Mouse (Mus musculus): ENCODE measurements around the gene Trp63.

The Trp63 gene

DNA sequence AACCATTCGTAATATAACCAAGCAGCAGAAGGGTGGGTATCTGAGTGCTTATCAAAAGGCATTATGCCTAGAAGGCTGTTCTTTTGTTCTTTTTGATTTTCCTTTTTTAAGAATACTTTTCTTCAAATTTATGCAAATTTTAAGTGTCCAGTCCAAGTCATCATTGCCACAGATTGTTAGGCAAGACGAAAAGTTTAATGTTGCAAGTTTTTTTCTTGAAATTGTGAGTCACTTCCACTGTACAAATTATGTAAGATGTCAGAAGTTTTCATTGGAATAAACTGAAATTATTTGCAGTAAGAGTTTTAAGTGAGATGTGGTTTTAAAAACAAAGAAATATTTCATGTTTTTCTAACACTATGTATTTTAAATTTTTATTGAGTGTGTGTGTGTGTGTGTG is 100.7 kb downstream of the Trp63 start:
- no peak for DNase-seq

DNA sequence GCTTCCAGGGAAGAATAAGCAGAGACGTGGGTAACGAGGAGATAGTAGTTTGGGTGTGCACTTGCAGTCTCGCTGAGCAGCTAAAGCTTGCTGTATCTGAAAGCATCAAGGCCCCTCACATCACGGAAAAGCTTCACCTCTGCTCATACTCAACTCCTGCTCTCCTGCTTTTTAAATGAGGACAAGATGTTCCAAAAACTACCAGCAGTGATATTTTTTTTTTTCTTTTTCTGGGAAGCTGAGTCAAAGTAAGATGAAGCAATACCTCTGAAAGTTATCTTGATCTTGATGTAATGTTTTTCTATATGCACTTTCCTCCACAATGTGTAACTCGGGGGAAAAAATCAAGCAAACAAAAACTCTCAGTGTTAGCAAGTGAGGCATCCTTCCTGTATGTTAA is 102.9 kb downstream of the Trp63 start:
- no peak for DNase-seq

DNA sequence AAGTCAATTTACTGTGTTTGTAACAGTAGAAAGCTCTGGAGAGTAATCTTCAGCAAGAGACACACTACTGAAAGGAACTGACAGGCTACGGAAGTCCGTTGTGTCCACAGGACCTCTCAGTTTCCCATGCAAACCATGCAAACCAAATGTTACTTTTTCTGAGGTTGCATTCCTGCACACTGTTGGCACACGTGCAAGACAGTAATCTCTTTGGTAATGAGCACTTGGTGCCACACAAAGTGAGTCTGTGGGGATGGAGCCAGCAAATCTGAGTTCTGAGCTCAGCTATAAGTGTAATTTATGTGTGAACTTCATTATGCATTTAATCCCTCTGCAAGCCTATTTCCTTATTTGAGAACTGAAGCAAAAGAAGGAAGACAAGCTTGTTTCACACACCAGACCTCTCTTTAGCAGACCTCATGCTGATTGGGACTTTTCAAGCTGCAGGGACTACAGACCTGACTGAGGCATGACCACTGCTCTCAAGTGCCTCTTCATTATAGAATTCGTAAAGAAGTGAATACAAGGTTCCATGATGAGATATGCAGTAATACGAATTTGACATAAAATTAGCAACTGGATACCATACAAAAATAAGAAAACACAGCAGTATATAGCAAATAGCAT is 109.2 kb downstream of the Trp63 start:
- DNase-seq: no peak

DNA sequence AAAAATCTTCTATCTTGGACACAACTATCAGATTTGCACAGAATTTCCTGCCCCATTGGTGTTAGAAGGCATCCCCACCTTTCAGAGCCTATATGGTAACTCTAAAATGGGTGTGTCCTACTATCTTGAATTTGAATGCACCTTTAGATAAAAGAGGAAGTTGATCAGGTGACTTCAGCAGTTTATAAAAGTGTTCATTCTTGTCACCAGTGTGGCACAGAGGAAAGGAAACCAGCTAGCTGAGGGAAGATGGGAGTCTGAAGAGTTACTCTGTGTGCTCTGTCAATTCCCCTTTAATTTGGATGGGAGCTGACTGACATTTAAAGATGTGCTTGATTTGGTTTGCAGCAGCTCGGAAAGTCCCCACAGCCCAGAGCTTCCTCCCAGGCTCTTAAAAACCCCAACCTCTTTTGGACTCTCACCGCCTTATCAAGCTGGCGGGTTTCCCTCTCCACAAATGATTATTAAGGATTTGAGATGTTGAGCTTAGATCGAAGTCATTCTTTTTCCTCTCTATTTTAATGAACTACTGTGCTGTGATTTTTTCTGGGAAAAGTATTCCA is 114.2 kb downstream of the Trp63 start:
- DNase-seq: no peak

DNA sequence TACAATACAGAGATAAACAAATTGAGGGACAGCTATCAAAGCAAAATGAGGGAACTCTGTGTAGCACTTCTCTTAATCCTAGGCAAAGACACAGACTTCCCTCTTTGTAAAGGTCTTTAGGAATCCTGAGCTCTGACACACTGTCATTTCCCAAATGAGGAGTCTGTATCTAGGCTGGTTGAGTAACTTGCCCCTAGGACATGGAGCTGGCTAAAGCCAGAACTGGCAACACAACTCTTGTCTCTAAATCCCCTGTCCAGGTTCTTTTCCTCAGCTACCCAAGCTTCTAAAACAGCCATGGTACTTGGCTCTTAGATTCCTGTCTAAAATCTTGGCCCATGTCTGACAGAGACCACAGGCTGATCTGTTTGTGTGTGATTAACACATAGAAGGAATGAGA is 116.1 kb downstream of the Trp63 start:
- no peak for DNase-seq

DNA sequence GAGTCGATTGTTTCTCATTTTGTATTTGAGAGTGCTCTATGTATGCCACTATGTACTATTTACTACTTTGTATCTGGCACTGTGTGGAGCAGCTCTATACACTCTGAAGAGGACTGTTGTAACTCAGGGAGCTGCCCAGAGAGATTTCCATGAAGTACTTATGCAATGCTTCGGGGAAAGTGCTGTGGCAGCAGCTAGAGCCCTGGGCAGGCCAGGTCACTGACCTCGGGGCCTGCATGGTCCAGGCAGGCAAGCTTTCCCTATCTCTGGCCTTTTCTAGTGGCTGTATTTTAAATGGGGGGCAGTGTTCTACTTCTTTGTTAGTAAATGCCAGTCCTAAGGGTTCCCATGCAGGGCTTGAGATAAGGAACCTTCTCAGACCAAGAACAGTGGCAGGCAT is 121.4 kb downstream of the Trp63 start:
- DNase-seq: no peak

DNA sequence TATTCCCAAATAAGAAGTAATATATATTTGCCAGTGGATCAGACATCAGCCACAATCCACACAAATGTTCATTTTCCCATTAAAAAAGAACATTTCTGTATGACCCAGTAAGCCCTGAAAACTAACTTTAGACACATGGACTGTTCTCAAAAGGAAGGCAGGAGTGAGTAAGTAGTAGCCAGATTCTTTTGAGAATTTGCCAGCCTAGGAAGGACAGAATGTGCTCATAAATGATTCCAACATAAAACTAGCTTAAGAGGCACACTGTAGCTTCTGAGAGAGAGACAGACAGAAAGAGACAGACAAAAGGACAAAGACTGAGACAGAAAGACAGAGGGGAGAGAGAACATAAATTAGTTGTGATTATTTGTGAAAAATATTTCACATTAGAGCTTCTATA is 123.6 kb downstream of the Trp63 start:
- no peak for DNase-seq

DNA sequence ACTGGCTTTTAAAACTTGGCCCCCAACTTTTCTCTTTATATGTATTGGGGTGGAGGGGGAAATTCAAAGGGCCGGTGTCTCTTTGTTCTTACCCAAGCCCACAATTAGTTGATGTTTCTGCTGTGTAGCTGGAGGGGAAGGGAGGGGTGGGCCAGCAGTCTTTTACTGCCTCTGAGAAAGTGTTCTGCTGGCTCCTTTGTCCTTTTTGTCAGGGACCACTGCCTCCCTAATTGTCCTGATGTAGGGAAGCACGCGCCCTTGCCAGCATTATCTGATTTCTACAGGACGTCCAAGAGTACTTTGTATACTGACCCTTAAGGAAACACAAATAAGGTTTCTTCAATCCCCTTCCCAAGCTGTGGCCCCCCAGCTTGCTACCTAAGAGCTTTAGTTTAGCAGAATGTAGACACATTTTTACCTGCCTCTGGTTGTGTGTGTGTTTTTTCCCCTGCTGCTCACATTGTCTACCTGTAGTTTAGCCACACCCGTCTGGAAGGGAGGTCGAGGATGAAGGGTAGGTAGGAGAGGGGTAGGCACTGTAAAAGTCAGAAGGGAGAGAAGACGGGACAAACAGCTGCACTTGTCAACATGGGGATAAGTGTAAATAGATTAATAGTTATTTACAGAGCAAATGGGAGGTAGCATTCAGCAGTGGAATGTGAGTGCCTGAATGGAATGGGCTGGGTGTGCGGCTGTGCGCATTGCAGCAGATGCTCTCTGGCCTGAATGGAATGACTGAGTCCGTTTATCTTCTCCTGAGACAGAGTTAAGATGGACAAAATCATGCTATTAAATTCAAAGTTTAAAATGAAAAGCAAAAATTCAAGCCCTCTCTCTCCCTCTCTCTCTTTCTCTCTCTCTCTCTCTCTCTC is 134.4 kb downstream of the Trp63 start:
- DNase-seq: peak; percentile 15

DNA sequence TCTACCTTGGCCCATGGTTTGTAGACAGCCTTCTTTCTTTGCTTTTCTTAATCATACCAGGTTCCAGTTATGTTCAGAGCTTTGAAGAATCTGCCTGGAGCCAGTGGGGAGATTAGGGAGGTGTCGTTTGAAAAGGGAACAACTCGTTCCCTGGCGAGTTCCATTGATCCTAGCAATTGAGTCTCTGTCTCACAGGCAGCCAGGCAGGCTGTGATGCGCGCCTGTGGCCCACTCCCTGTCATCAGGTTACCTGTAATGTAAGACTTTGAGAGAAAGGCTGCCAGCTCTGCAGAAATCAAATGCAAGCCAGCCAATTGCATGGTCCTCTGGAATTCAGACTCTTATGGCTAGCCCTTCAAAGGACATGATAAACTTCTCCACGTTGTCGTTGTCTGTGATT is 142.5 kb downstream of the Trp63 start:
- DNase-seq: no peak

DNA sequence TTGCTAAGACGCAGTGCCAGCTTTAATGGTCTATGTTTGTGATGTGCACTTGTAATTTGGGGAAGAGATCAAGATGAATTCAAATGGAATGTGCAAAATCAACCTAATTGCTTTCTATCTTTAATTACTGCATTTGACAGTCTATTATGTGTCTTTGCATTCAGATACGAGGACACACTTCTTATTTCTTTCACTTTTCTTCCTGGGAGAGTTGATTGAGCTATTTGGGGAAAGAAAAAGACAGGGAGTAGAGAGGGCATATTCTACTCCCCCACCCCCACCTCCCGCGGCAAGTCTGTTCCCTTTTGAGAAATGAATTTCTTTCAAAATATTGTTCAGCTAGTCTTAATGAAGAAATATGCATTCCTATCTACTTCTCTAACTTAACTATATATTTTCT is 149.0 kb downstream of the Trp63 start:
- DNase-seq: no peak

DNA sequence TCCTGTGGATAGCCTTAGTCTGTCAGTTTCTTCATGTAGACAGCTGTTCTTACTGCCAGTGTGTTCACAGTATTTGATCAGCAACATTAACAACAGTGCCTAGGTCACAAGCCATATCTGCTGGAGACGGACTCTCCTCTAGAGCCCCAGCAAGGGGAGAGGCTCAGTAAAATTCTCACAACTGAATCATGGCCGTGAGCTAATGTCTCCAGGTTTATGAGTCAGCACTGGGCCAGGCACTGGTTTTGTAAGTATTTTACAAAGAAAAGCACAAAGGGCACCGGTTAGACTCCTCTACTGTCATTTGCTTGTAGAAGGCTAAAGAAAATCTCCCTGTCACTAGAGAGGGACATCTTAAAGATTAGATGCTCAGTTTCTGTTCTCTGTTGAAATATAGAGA is 151.7 kb downstream of the Trp63 start:
- DNase-seq: no peak

DNA sequence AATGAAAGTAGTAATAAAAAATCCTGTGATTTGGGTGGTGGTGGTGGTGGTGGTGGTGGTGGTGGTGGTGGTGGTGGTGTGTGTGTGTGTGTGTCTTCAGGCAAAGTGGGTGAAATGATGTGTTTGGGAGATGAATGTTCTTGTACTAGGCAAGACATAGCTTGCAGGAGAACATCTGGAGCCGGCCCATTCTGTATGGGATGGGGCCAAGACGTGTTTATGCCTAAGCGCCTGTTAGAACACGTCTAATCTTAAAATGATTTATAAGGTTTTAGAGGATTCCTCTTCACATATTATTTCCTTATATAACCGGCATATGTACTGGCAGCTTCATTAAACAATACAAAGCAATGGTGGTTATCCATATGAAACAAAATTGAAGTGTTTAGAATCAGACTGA is 152.2 kb downstream of the Trp63 start:
- no peak for DNase-seq

DNA sequence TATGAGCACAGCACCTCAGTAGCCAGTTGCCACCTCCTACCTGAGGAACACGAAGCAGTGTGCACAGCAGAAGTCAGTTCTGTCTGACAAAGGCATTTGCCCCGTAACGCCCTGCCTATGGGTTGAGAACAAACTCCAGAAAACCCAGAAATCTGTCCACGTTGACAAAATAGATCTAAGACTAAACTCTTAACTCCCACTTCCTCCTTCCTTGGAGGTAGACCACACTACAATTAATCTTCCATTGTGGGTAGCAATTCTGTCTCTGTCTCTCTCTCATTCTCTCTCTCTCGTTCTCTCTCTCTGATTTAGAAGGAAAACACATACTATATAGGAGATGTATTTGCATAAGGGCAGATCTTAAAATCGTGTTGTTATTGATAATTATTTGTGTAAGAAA is 159.4 kb downstream of the Trp63 start:
- DNase-seq: no peak

DNA sequence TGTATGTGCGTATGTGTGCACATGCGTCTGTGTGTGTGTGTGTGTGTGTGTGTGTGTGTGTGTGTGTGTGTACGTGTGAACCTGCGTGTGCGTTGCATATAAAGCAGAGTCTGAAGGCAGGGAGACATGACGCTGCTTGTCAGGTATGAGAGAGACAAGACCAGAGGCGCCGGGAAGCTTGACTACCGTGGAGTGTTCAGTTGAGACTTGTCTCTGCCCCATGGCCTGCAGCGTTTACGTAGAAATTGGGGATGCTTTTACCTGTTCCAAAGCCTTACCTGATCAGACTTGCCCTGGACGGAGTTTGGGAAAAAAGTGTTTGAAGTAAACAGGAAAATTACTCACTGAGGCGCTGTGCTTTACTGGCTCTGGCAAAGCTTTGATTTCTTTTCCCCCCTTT is 160.1 kb downstream of the Trp63 start:
- no peak for DNase-seq

DNA sequence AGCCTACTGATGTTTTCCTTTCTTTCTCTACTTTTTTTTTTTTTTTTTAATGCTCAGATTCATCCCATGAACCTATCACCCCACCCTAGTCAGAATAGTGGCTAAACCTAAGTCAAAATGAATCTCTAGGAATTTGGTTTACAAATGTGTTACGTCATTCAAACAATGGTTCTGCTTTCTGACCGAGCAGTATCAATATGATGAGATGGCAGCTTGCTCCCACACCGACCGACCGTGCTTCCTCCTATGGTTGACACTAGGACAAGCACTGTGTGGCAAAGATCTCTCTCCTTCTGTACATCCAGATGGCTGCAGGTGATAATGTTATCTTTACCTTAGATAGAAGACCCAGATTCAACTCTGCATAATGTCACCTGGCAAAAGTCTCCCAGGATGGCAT is 163.0 kb downstream of the Trp63 start:
- no peak for DNase-seq

DNA sequence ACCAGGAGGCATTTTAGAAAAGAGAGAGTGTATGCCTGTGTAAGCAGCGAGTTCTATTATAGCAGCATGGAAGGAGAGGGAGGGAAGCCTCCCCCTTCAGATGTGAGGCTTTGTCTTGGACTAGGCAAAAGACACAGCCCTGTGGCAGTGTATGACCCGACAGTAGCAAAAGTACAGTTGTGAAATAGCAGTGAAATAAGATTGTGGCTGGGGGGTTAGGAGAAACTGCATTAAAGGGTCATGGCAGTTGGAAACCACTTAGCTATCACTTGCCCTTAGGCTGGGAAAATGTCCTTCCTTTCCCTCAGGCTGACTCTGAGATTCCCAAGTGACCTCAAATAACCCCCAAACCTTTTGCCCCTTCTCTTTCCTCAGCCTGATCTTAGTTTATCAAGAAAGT is 164.9 kb downstream of the Trp63 start:
- peak; percentile 3 for DNase-seq

DNA sequence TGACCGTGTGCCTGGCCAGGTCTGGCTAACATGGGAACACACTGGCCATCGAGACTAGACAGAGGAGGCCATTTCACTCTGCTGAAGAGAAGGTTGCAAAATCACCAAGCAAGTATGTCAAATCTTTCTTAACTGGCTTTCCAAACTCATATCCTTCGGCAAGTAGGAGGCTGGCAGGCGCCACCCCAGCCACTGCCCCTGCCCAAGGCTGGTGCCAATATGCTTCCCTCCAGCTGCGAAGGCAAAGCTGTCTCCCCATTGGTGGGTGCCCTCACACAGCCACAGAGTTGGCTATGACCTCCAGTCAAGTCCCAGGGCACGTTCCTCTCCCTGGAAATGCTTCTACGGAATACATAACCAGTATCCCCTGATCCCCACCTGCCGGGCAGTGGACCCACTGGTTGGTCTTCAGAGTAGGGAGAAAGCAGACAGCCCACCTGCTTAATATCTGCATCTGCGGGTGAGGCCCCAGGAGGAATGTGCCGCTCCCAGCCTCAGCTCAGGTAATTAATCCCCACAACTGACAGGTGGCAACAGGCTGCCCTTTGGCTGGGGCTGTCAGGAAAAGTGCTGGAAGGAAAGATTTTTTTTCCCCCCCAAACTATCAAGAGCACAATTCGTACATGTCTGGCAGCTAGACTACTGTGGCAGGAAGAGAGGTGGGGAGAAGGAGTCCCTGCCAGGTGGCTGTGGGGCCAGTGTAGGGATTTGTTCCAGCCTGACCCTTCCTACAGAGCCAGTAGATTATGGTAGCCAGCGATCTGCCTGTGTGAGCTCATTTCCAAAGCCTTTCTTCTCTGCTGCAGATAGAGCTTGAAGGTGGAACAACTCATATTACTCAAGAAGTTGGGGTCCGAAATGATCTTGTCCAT is 166.3 kb downstream of the Trp63 start:
- DNase-seq: no peak

DNA sequence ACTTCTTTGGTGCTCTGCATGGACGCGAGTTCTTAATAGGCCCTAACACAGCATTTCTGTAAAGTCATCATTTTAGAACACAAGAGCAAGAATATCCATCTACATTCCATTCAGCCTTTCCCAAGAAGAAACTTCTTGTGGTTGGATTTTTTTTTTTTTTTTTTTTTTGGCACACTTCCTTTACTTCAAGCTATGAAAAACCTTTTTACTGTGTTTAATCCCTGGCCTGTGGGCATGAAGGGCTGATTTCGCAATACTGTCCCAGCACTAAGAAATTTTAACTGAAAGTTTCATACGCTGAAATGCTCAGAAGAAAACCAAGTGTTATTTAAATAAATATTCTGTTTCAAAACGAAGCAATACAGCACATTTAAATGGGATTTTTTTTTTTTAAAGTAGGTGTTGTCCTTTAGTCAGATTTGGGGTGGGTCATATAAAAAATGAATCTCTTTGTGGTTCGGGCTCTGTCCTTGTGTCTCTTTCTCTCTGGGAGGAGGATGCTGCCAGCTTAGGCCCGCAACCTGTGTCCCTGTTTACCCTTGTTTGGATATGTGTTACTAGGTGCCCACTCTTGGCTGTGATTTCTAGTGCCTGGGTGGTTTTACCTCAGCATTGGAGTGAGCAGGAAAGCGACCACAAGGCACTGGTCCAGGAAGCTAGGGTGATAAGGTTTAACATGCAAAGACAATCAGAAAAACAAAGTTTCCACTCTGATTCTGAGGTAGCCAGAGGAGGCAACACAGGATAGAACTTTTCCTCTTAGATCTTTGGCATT is 177.4 kb downstream of the Trp63 start:
- no peak for DNase-seq

DNA sequence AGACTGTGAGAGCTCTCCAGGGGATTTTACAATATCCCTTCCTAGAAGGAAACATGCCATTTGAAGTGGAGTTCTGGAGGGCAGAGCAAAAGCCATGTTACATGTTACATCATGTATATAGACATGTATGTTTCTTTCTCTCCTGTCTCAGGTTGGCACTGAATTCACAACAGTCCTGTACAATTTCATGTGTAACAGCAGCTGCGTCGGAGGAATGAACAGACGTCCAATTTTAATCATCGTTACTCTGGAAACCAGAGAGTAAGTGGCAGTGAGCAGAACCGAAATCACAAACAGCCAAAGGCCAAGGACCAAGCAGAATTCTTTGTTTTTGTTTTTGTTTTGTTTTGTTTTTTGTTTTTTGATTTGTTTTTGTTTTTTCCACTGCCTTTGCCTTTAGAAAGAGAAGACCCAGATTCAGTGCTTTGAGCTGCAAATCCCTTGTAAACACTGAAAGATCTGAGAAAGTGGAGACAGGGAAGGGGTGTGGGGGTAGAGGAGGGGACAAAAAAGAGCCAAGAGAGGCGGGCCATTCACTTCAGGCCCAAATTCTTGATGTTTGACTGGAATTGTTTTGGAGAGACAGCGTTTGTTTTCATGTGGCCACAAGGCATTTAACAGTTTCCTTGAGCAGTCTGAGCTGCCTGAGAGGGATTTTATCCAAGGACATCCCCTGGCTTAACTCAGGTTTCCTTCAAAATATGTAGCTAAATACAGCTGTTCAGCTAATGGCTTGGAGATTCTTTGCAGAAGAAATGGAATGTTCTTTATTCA is 181.7 kb downstream of the Trp63 start:
- no peak for DNase-seq

DNA sequence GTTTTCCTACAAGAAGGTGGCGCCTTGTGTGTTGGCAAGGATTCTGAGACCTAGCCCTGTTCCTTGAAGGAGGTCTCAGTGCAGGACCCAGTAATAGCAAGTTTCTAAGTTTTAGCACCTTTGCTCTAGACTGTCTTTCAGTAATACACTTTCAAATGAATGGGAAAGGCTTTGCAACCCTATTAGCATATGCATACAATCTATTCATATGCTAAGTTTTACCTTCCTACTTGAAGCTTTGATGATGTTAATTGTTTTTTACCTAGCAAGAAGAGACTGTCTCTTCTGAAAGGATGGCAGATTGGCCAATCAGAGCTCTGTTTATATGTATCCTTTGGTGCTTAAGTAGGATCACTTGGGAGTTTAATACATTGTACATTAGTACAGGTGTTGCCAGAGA is 187.9 kb downstream of the Trp63 start:
- no peak for DNase-seq

DNA sequence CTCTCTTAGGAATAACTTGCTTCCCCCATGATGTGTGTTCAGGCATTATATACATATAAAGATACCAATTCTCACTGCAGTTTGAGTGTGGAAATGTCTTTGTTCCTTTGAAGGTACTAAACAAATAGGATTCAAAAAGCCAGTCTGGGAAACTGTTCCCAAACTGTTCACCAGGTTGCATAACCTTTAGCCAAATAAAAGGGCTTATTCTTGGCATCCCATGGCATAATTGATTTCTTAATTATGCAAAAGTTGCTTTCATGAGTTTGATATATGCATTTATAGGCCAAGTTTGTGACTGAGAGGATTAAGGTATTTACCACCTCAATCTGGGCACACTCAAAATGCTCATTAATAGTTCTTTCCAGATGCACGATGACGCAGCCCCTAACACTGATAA is 192.1 kb downstream of the Trp63 start:
- DNase-seq: no peak

All from retina, postnatal 1 day (tissue).